15 mouse cellular contexts compared by ENCODE assay signal in the genomic region with DNA sequence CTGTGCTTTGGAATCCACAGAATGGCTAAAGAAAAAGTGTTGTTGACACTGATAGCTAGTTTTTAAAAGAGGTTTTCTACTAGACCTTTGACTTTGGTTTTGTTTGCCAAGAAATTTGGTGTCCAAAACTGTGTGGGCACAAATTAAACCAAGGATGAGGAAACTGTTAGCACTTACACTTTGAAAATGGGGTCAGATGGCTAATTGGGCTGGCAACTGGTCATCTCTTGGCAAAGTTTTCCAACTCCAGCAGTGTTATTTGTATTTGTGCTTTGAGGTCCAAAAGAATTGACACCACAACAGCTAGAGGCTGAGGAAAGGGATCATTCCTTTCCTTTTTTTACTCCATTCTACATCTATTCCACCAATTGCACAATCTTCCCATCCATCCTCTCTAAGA.
A peak's percentile ranks its signal among the peaks of the same experiment; 100 is the strongest.
DNase-seq lines count a peak whose midpoint lies in the region; TF ChIP-seq lines count a peak whose summit lies in the region.
"Had no signal": no experiment of that assay in that cellular context is flagged by ENCODE, and none has a peak within 500 bp of the region (broad histone marks: within the 10 kb centered on the region; RNA-seq: fewer than 3 reads in every experiment).

No protein-coding gene starts in this region.

- peak; percentile 9 to 13 for DNase-seq in frontal cortex, postnatal 36 days (ENCODE audit: low spot score in 2 of 2)
- no peak for DNase-seq in frontal cortex, postnatal 25 days (ENCODE audit: low spot score in 2 of 2)
- peak; percentile 4 to 7 for DNase-seq in layer of hippocampus, adult 8-10 months (ENCODE audit: low spot score in 2 of 2)
- DNase-seq in layer of hippocampus, postnatal 25 days (ENCODE audit: extremely low spot score in 1 of 2, low spot score in 1 of 2), result no peak
- DNase-seq in right cerebral cortex, adult 2 months (ENCODE audit: low spot score in 2 of 2), result peak; percentile 2 to 3
- no peak for DNase-seq in right cerebral cortex, postnatal 36 days (ENCODE audit: low spot score in 2 of 2)
- DNase-seq in brain, embryonic 14.5 days (ENCODE audit: low read depth), result peak; percentile 49
- no peak for DNase-seq in heart, adult 18-20 months
- DNase-seq: adrenal gland, adult 8-10 months; adrenal gland, postnatal 36 days; cerebellum, adult 11-12 months; cerebellum, adult 9-10 months; gastrocnemius, postnatal 10 days; heart, adult 2 months; heart, postnatal 14 days had no signal

- TF ChIP-seq CTCF in brain, embryonic 14.5 days (IDR thresholded peaks at IDR 0.05; ENCODE audit: borderline replicate concordance, extremely low read depth, insufficient read depth, insufficient read length), result no peak

- no peak for TF ChIP-seq POLR2A in brain, embryonic 14.5 days (IDR thresholded peaks at IDR 0.05; ENCODE audit: borderline replicate concordance, extremely low read depth, insufficient read depth, insufficient read length, poor library complexity, severe bottlenecking)

Comparison
In these comparisons a context has a peak if more than half of its experiments do, and no peak if none do; other contexts are left out.
1. DNase-seq: peak in frontal cortex, postnatal 36 days (2 of 2), layer of hippocampus, adult 8-10 months (2 of 2), right cerebral cortex, adult 2 months (2 of 2) and brain, embryonic 14.5 days (single experiment); none in frontal cortex, postnatal 25 days (0 of 2), layer of hippocampus, postnatal 25 days (0 of 2), right cerebral cortex, postnatal 36 days (0 of 2) and heart, adult 18-20 months (0 of 2).